Mouse (Mus musculus) left cerebral cortex, adult 18-20 months (tissue): Measurements from ENCODE around the gene Dchs2. TPM values are rescaled to one million over a fixed set of nuclear protein-coding genes. Genes with fewer than 3 reads are reported as not detected.

Experiments
- DNase-seq, 2 experiments: peaks; one replicate each; pipeline ENCODE4 v3.0.0; 2021 to 2022; ENCODE audit warnings: low spot score in 2 of 2, mixed read lengths in 1 of 2
- total RNA-seq, 2 experiments: library from RNA; stranded (reverse); gene quantifications; 2 replicates each; pipeline ENCODE4 v1.2.3; 2021

Dchs2 gene
- total RNA-seq, 2 experiments from 2014 or later, result 2.8 to 3.1 TPM

DNA sequence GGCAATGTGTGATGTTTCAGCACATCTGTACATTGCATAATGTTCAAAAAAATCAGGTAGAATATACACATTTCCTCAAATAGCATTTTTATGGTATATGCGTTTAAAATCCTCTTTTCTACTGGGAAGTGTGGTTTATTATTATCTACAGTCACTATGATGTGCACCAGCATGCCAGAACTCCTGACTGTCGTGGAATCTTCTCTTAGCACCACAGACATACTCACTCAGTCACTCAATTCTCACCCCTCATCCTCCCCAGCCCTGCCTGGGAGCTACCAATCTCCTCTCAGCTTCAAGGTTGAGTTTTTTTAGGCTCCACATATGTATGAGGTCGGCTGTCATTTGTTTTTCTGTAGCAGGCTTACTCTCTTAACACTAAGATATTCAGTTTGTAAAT is 20.8 kb downstream of the Dchs2 start:
- DNase-seq, result no peak

DNA sequence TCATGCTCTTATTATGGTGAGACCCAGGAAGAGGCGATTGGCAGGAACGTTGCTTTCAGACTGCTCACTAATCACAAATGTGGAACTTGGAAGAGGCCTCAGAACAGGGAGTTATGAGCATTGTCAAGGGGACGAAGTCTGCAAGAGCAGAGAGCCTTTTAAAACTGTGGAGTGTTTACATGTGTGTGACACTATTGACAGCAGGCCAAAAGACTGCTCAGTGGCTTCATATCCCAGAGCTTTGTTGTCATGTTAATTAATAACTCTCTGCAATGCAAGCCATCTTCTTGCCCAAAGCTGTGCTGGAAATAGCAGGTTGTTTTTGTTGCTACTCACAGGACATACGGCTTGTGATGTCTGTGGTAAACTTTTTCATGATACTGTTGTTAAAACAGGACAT is 27.9 kb downstream of the Dchs2 start:
- no peak for DNase-seq

DNA sequence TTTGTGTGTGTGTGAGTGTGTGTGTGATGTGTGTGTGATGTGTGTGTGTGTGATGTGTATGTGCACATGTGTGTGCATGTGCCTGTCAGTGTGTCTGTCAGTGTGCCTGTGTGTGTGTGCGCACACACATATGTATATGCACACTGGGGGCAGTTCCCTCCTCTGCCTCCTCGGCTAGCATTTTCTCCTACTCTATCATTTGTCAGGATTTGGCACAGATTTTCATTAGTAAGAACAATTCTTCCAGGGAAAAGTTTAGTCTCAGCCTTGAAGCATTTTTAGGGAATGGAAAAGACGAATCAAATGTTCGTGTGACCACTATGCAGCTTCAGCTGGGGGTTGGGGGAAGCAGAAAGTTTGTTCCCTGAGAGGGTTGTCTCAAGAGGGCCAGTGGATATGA is 28.4 kb downstream of the Dchs2 start:
- DNase-seq, result no peak

- no peak for DNase-seq
Observed at GRCm38 (mm10) chr3:83161542-83162231, 33.9 kb downstream of the Dchs2 start.

- DNase-seq, result no peak
Observed at GRCm38 (mm10) chr3:83163676-83164075, 35.9 kb downstream of the Dchs2 start.

GRCm38 (mm10) chr3:83185527-83185926 is 57.8 kb downstream of the Dchs2 start:
- DNase-seq, result no peak

DNA sequence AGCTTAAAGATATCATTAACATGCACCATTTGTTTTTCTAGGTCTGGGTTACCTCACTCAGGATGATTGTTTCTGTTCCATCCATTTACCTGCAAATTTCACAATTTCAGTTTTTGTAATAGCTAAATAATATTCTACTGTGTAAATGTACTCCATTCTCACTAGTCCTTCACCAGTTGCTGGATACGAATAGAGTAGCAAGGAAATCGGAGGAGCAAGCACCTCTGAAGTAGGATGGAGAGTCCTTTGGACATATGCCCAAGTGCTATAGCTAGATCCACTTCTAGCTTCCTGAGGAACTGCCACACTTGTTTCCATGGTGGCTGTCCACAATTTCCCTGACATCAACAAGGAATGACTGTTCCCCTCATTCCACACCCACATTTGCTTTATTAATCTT is 63.5 kb downstream of the Dchs2 start:
- DNase-seq, result no peak

DNA sequence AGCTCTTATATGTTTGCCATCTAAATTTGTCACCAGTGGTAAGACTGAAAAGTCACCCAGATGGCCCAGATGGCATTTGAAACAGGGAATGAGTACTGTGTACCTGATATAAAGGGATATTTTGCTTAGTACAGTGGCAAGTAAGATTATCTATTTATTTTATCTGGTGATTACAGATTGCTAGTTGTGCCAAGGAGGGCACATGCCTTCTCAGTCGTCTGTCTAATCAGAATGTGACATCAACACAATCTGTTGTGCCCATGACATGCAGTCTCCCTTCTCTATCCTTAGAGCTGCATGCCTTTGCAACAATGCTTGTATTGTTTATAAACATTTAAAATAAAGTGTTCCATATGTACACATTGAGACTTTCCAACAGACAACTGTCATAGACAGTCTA is 64.7 kb downstream of the Dchs2 start:
- DNase-seq, result no peak

DNA sequence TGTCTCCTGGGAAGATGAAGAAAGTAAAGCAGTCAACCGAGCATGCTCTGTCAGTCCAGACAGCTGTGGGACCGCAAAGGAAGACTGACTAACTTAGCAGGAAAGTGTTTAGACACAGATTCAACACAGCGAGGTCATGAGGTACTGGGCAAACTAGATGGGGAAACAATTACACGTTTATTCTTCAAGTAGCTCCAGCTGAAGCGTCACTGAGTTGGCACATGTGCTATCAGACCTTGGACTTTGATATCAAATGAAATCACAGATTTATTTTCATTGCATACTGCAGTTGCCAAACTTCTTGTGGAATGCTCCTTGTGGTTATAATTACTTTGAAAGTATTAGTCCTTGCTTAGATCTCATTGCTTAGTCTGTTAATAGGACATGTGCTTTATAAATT is 67.2 kb downstream of the Dchs2 start:
- no peak for DNase-seq

DNA sequence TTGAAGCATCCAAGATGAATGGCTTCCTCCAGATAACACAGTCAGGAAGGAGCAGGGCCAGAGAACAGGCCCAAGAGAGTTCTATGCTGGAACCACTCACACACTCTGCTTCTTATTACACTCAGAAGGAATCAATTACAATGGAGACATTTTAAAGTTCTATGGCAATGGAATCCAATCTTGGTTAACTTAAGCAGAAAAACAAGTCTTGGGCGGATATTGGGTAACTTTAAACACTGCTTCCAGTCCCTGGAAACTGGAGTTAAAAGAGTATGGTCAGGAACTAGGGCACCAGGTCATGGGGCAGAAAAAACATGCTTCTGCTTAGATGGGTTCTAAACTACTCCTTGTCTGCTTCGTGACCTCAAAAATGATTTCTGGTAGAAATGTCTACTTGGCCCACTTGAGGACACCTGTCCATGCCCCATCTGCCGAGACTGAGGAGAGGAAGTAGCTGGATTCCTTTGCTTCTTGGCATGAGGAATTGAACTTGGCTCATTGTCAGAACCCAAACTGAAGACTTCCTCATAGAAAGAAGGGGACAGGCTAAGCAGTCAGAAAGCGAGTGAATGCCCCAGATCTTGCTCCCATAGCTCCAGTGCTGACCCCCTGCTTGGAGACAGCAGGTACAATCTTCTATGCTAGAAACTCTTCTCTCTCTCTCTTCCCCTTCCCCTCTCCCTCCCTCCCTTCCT is 73.7 kb downstream of the Dchs2 start:
- no peak for DNase-seq

DNA sequence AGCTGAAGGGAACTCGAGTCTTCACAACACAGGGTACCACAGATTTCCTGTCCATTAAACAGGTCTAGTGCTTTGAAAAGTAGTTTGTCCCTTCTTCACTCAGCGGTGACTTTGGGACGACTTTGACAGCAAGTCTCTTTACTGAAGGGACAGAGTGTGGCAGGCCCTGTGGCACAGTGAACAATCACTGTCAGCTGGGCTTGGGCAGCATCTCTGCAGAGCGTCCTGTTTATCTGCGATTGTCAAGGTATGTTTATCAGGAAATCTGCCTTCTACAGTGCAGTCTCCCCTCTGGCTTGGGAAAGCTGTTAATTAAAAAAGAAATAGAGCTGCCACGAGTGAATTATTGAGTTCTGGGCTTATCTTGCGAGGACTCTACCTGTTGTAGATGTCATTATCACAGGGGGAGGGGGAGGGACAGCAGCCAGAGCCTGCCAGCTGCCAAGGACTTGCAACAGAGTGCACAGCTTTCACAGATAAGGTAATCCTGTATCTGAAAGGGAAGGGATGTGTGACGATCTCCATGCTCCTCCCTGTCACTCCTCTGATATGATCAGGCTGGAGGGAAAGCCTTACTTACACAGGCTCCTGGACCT is 77.4 kb downstream of the Dchs2 start:
- no peak for DNase-seq

- DNase-seq, result no peak
Observed at GRCm38 (mm10) chr3:83209646-83210045, 81.9 kb downstream of the Dchs2 start.

GRCm38 (mm10) chr3:83210210-83210609 is 82.5 kb downstream of the Dchs2 start:
- DNase-seq, result no peak

DNA sequence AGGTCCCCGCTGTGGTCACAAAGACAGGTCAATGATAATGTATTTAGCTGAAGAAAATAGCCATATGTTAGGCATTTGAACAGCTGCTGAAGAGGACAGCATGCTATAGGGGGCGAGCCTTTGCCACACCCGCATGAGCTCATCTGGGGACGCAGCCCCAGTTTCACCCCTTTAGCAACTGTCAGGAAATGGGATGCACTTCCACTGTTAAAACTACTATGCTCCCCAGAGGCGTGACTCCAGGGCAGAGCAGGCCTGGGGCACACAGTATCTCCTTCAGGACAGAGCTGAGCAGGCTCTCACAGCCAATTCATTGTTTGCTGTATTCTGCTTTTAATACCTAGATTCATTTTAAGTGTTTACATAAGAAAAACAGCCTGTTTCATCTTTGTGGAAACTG is 84.2 kb downstream of the Dchs2 start:
- no peak for DNase-seq

DNA sequence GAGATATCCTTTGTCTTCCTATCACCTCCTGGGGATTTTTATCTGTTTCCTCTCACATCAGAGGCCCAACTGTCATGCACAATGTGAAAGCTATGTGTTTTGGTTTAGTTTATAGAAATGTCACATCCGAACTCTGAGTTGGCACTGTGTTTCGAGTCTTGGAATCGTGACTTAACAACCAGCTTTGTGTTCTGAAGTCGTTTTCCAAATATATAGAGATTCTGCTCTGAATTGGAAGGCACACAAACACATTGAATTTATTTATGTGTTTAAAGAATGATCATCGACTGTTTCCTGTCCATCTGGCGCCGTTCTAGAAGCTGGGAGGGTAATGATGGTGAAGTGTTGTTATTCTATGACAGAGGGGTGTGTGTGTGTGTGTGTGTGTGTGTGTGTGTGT is 84.8 kb downstream of the Dchs2 start:
- peak in 1 of 2 experiments; percentile 8 for DNase-seq

DNA sequence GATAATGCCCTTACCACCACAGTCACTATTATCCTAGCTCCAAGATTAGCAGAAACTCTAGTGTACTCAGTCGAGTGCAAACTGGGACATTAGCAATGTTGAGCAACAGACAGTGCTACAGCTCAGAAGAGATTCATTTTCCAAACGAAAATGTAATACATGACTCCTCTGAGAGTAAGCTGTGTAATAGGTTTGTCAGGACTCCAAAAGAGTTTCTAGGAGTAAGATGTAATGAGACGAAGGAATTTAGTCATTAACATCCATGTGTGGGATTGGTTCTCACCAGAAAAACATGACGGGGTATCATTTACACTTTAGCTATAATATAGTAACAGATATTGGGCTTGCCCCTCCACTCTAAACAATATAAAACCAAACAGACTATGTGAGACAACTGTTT is 90.3 kb downstream of the Dchs2 start:
- DNase-seq, result no peak

DNA sequence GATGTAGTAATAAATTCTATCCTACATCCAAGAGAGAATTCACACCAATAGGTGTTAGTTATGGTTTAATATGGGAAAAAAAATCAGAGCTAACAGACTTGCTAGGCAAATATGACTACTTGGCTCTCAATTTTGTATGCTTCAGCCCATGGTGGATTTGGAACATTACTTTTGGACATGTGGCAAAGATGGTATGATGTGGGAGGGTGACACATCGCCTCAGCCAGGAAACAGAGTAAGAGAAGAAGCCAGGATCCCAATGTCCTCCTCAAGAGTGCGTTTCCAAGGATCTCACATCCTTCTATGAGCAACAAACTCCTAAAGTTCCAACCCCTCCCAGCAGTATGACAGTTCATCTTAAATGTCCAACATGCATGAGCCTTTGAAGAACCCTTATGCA is 92.4 kb downstream of the Dchs2 start:
- peak; percentile 42 to 43 for DNase-seq

DNA sequence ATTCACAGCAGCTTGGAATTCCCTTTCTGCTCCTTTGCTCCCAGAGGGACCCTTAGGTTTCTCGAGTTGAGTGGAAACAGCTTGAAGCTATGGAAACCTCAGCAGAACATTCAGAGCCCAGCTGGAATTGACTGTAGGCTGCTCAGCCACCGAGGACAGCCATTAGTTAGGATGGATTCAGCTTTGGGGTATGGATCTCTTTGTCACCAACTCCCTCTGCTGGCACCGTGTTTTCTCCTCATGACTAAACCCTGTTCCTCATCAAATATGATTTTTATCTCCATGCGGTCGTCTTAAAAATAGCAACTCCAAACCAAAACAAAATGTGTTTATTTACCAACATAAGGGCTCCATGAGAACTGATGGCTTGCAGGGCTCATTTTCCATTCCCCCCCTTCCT is 94.4 kb downstream of the Dchs2 start:
- peak; percentile 35 to 39 for DNase-seq

DNA sequence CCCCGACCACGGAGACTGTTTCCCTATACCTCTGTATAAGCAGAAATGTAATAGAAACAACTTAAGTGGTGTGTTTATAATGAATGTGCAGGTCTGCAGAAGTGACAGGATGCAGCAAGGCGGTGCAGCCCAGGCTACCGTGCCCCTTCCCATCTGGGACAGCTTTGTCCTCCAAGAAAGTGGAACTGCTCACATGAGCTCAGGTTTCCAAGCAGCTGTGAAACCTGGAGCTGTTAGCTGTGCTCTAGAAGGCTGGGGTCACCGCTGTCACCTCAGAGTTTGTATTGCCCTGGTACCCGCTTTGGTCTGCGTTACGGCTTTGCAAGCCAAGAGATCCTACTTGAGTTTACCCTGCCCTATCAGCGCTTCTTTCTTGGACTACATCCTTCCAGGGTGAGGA is 100.6 kb downstream of the Dchs2 start:
- DNase-seq, result no peak

DNA sequence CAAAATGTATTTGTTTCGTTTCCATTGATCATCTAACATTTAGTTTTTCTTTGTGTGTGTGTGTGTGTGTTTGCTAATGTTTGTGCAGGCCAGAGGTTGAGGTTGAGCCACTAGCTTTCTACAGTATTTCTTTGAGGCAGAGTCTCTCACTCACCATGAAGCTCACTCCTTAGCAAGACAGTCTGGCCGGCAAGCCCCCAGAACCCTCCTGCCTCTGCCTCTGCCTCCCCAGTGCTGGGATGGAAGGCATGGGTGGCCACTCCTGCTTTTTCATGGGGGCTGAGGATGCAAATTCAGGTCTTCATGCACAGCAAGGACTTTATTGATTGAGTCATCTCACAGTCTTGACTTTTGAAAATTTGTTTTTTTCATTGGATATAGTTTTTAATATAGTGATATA is 102.6 kb downstream of the Dchs2 start:
- no peak for DNase-seq

DNA sequence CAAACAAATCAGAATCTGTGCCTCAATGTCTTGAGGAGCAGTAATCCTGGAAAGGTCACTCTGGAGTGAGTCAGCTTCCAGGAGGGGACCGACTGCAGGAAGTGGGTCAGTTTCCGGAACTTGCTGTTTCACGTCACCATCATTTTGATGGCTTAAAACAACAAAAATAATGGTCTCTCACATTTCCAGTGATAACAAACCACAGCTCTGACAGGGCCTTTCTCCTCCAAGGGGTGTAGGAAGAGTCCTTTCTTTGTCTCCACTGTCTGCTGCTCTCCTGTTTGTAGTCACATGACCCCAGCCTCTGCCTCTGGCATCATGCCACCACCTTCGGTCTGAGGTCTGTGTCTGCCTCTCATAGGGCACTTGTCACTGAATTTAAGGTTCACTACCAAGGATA is 106.7 kb downstream of the Dchs2 start:
- DNase-seq, result no peak

DNA sequence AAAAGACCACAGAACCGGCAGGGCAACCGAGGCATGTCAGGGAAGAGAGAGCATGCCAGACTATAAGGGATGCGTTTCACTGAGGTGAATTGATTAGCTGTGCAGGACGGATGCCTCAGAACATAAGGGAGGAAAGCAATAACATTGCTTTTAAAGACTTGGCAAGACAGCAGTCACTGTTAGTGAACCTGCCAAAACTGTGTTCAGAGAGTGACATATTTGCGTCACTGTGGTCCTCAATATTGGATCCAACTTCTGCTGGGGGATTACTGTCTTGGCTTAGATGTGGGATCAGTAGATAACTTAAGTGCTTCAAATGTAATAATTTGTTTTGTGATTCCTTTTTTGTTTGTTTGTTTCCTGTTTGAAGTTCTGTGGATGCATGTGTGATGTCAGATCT is 107.3 kb downstream of the Dchs2 start:
- no peak for DNase-seq

- no peak for DNase-seq
Observed at GRCm38 (mm10) chr3:83246536-83246935, 118.8 kb downstream of the Dchs2 start.
